Mouse (Mus musculus) heart, adult 2 months (tissue): ENCODE results near the gene Aldh16a1. TPM values are rescaled to one million over a fixed set of nuclear protein-coding genes. Genes with fewer than 3 reads are reported as not detected.

ENCODE experiments used
- DNase-seq, 2 experiments: peaks; one replicate each; pipeline ENCODE4 v3.0.0; 2021
- H3K27ac ChIP-seq: fragments of 200-600 bp; 2 replicates; pipeline ENCODE4 v1.8.1; 2022
- H3K27me3 ChIP-seq: fragments of 200-500 bp; 2 replicates; pipeline ENCODE4 v1.6.1; 2012; ENCODE audit warnings: mild to moderate bottlenecking, low read length, inconsistent platforms, mixed read lengths; ENCODE audit not compliant: control insufficient read depth, insufficient read depth
- H3K36me3 ChIP-seq: fragments of 200-500 bp; 2 replicates; pipeline ENCODE4 v1.6.1; 2012; ENCODE audit warnings: low read length, inconsistent platforms; ENCODE audit not compliant: control insufficient read depth, insufficient read depth
- H3K4me1 ChIP-seq: fragments of 200-500 bp; 2 replicates; pipeline ENCODE4 v1.6.1; 2011; ENCODE audit warnings: low read length; ENCODE audit not compliant: control insufficient read depth, insufficient read depth
- H3K4me3 ChIP-seq: fragments of 200-600 bp; 2 replicates; pipeline ENCODE4 v1.8.1; 2022
- H3K79me2 ChIP-seq: fragments of 200-500 bp; replicated peaks from 2 replicates; pipeline ENCODE4 v1.6.1; 2012; ENCODE audit warnings: mild to moderate bottlenecking, inconsistent platforms, low read length, moderate library complexity, mixed read lengths; ENCODE audit not compliant: control insufficient read depth, insufficient read depth
- H3K9ac ChIP-seq: fragments of 200-500 bp; 2 replicates; pipeline ENCODE4 v1.6.1; 2012; ENCODE audit warnings: low read depth, mild to moderate bottlenecking, control low read depth, inconsistent platforms, low read length, mixed read lengths
- CTCF ChIP-seq: fragments of 200-600 bp; IDR thresholded peaks from 2 replicates; pipeline ENCODE4 v1.8.1; 2022; ENCODE audit warnings: antibody characterized with exemption, mild to moderate bottlenecking, moderate library complexity
- EP300 ChIP-seq: fragments of 200-500 bp; IDR thresholded peaks from 2 replicates; pipeline ENCODE4 v1.6.1; 2011; ENCODE audit warnings: low read depth, low read length, control low read depth; ENCODE audit not compliant: insufficient read depth
- POLR2A ChIP-seq: fragments of 200-500 bp; IDR thresholded peaks from 2 replicates; pipeline ENCODE4 v1.6.1; 2011; ENCODE audit warnings: mild to moderate bottlenecking, low read depth, low read length, control low read depth; ENCODE audit not compliant: insufficient read depth
- WGBS: fragments of 180-500 bp; shearing (Covaris S2); methylation state at CpG from one replicate; pipeline ENCODE4 v1.1.7; 2018; 5-methylcytosine and 5-hydroxymethylcytosine counted together
- intact Hi-C: fragments of 180-260 bp; cut with DNase I; formaldehyde crosslinking; loops from one replicate; pipeline ENCODE4 v1.15.1; 2025
- polyA plus RNA-seq: library from polyadenylated mRNA; depleted of rRNA; stranded (reverse); fragments of >200 nt; gene quantifications from 2 replicates; pipeline ENCODE4 v1.2.3, GENCODE M21; 2012
- total RNA-seq, 2 experiments: library from RNA; stranded (reverse); gene quantifications; 2 replicates each; pipeline ENCODE4 v1.2.3; 2021

Gene Aldh16a1
- total and polyA plus RNA-seq, 3 experiments, result 19.7 to 25.1 (median 23.5) TPM

- H3K36me3 ChIP-seq, result peaks cover 2% of the 10 kb centered on the region
- peak in 1 of 2 experiments; percentile 67 for DNase-seq
- no peaks in the 10 kb centered on the region for H3K27me3 ChIP-seq
- 50% methylated on average over 11 of the region's 11 CpGs for WGBS
- TF ChIP-seq CTCF (no peak), EP300 (no peak), POLR2A (no peak)
- intact Hi-C loops, result no loop called here
- H3K79me2 ChIP-seq, result no peaks in the 10 kb centered on the region
- H3K27ac ChIP-seq, result peak overlapping the region; percentile 40; the same call in 1 of the 2 replicates
- no peak overlapping the region for H3K4me3 ChIP-seq
- H3K9ac ChIP-seq, result no peak overlapping the region
- H3K4me1 ChIP-seq, result peaks cover 6% of the 10 kb centered on the region; the same call in 1 of the 2 replicates
Measured at GRCm38 (mm10) chr7:45151303-45151702, 3.1 kb downstream of the Aldh16a1 start.

- Histone ChIP-seq H3K27ac (peak overlapping the region; percentile 52; the same call in 1 of the 2 replicates), H3K4me3 (no peak overlapping the region), H3K4me1 (peaks cover 6% of the 10 kb centered on the region; the same call in 1 of the 2 replicates), H3K36me3 (peaks cover 2% of the 10 kb centered on the region), H3K79me2 (no peaks in the 10 kb centered on the region), H3K27me3 (no peaks in the 10 kb centered on the region), H3K9ac (no peak overlapping the region)
- intact Hi-C loops, result no loop called here
- no peak for DNase-seq
- WGBS, result 65% methylated on average over 4 of the region's 4 CpGs
- TF ChIP-seq POLR2A (no peak), EP300 (no peak), CTCF (no peak)
Measured at GRCm38 (mm10) chr7:45150321-45150720, 4.1 kb downstream of the Aldh16a1 start.

- H3K79me2 ChIP-seq, result no peaks in the 10 kb centered on the region
- peak overlapping the region; percentile 23; the same call in 1 of the 2 replicates for H3K27ac ChIP-seq
- 0 out of 2 replicates have a peak, but pooled peaks have one; percentile 11 for TF ChIP-seq EP300
- TF ChIP-seq POLR2A, result no peak
- H3K9ac ChIP-seq, result no peak overlapping the region
- H3K4me3 ChIP-seq, result no peak overlapping the region
- peaks cover 2% of the 10 kb centered on the region for H3K36me3 ChIP-seq
- intact Hi-C loops, result no loop called here
- peaks cover 5% of the 10 kb centered on the region; the same call in 1 of the 2 replicates for H3K4me1 ChIP-seq
- H3K27me3 ChIP-seq, result no peaks in the 10 kb centered on the region
- 82% methylated on average over 6 of the region's 6 CpGs for WGBS
- peak; percentile 61 to 66 for DNase-seq
Measured at GRCm38 (mm10) chr7:45149545-45149944, 4.8 kb downstream of the Aldh16a1 start.

- H3K27ac ChIP-seq, result peak overlapping the region; percentile 5
- intact Hi-C loops, result no loop called here
- peaks cover 2% of the 10 kb centered on the region for H3K36me3 ChIP-seq
- TF ChIP-seq CTCF (no peak), POLR2A (no peak), EP300 (no peak)
- no peak overlapping the region for H3K9ac ChIP-seq
- peaks cover 5% of the 10 kb centered on the region; the same call in 1 of the 2 replicates for H3K4me1 ChIP-seq
- no peaks in the 10 kb centered on the region for H3K27me3 ChIP-seq
- DNase-seq, result peak in 1 of 2 experiments; percentile 53
- no peaks in the 10 kb centered on the region for H3K79me2 ChIP-seq
- no peak overlapping the region for H3K4me3 ChIP-seq
- WGBS, result 38% methylated on average over 4 of the region's 4 CpGs
Measured at GRCm38 (mm10) chr7:45148534-45149098, 5.8 kb downstream of the Aldh16a1 start.

- Histone ChIP-seq H3K79me2 (no peaks in the 10 kb centered on the region), H3K27me3 (no peaks in the 10 kb centered on the region), H3K27ac (peak overlapping the region; percentile 5; the same call in 1 of the 2 replicates), H3K9ac (no peak overlapping the region), H3K4me3 (no peak overlapping the region), H3K4me1 (peaks cover 5% of the 10 kb centered on the region; the same call in 1 of the 2 replicates), H3K36me3 (no peaks in the 10 kb centered on the region)
- intact Hi-C loops, result no loop called here
- TF ChIP-seq EP300 (no peak), CTCF (no peak), POLR2A (no peak)
- DNase-seq, result no peak
- 84% methylated on average over 11 of the region's 11 CpGs for WGBS
Measured at GRCm38 (mm10) chr7:45147899-45148298, 6.5 kb downstream of the Aldh16a1 start.

- WGBS, result 81% methylated on average over 11 of the region's 11 CpGs
- Histone ChIP-seq H3K9ac (no peak overlapping the region), H3K36me3 (no peaks in the 10 kb centered on the region), H3K79me2 (no peaks in the 10 kb centered on the region), H3K4me1 (peaks cover 5% of the 10 kb centered on the region; the same call in 1 of the 2 replicates), H3K27me3 (no peaks in the 10 kb centered on the region), H3K4me3 (no peak overlapping the region), H3K27ac (no peak overlapping the region)
- intact Hi-C loops, result no loop called here
- no peak for TF ChIP-seq EP300
- no peak for TF ChIP-seq POLR2A
- DNase-seq, result no peak
Measured at GRCm38 (mm10) chr7:45147267-45147666, 7.1 kb downstream of the Aldh16a1 start.
